1 mouse cellular context compared by ENCODE assay signal in the genomic region with DNA sequence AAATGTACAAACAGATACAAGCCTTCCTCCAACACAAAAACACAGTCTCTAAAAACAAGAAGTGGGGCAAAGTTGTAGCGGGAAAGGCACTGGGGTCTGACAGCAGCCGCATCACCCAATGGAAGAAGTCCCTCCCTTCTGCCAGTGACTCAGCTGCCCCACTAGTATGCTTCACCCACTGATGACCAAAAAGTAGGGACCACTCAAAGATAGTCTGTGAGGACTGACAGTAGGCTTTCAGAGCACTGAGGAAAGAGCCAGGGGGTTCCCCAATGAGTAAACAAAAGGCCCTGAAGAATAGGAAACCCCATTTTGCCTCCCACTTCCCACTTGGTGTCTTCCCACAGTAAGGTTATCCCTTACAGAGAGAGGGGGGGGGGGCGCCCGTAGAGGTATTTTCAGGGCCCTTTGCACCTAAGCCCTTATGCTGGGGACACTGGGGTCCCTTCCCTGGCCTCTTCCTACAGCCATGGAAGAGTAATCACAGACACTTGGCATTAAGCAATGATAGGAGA.
TF ChIP-seq lines count a peak whose summit lies in the region.

No protein-coding gene starts in this region.

TF ChIP-seq in MEL, 35 proteins besides CTCF, POLR2A, EP300 and RAD21:
- TF ChIP-seq TAL1 (IDR thresholded peaks at IDR 0.05; ENCODE audit: low read length) (no peak), NELFE (IDR thresholded peaks at IDR 0.05; ENCODE audit: low read depth, low read length) (no peak), GABPA (IDR thresholded peaks at IDR 0.05; ENCODE audit: low read depth, low read length) (no peak), TBP (IDR thresholded peaks at IDR 0.05; ENCODE audit: low read depth, low read length) (no peak), NRF1 (IDR thresholded peaks at IDR 0.05; ENCODE audit: insufficient read depth, low read depth, low read length, poor library complexity, severe bottlenecking) (no peak), CHD2 (IDR thresholded peaks at IDR 0.05; ENCODE audit: low read length) (no peak), RCOR1 (IDR thresholded peaks at IDR 0.05; ENCODE audit: low read depth, low read length) (0 out of 2 replicates have a peak, but pooled peaks have one; percentile 7), MYC (IDR thresholded peaks at IDR 0.05; ENCODE audit: low read depth, low read length) (no peak), ETS1 (IDR thresholded peaks at IDR 0.05; ENCODE audit: low read depth, low read length) (0 out of 2 replicates have a peak, but pooled peaks have one; percentile 5), SIN3A (IDR thresholded peaks at IDR 0.05; ENCODE audit: low read length) (no peak), JUND (IDR thresholded peaks at IDR 0.05; ENCODE audit: low read depth, low read length) (0 out of 2 replicates have a peak, but pooled peaks have one; percentile 5), POLR2AphosphoS5 (IDR thresholded peaks at IDR 0.05; ENCODE audit: borderline replicate concordance, low read depth, low read length) (no peak), MXI1 (IDR thresholded peaks at IDR 0.05; ENCODE audit: low read depth, low read length) (0 out of 2 replicates have a peak, but pooled peaks have one; percentile 2), TCF12 (IDR thresholded peaks at IDR 0.05; ENCODE audit: low read depth, low read length) (0 out of 2 replicates have a peak, but pooled peaks have one; percentile 12), ZC3H11A (IDR thresholded peaks at IDR 0.05; ENCODE audit: low read depth, low read length) (no peak), KAT2A (conservative IDR thresholded peaks at IDR 0.05; ENCODE audit: low read depth, low read length) (no peak), ZNF384 (IDR thresholded peaks at IDR 0.05; ENCODE audit: low read depth, low read length) (no peak)
